Mouse (Mus musculus): ENCODE measurements at regions not wholly inside any gene's neighbourhood (a gene's known extent, or its start where the extent isn't known, plus 50 kb on each side); places are given as distances from the start of the nearest gene placed in this dataset.

- Histone ChIP-seq H3K27ac (peak overlapping the region; percentile 74), H3K9ac (no peak overlapping the region), H3K4me3 (replicated peaks; ENCODE audit: low read length) (no peak overlapping the region), H3K4me1 (replicated peaks; ENCODE audit: control insufficient read depth, insufficient read depth, low read length) (peaks cover 16% of the 10 kb centered on the region; the same call in 1 of the 2 replicates), H3K27me3 (ENCODE audit: control insufficient read depth, insufficient read depth, low read length) (no peaks in the 10 kb centered on the region), H3K36me3 (replicated peaks; ENCODE audit: control insufficient read depth, insufficient read depth) (no peaks in the 10 kb centered on the region), H3K9me3 (ENCODE audit: control insufficient read depth, low read length) (no peaks in the 10 kb centered on the region), H3K4me2 (replicated peaks) (no peak overlapping the region)
- DNase-seq (ENCODE audit: low spot score) = no peak
- ATAC-seq (ENCODE audit: low FRiP score) = no peak
- WGBS = 71% methylated on average over 13 of the region's 13 CpGs
These were observed 359.5 kb downstream of the Ice1 start for GRCm38 (mm10) chr13:70277667-70278591.

GRCm38 (mm10) chr13:70281051-70281847 is 356.2 kb downstream of the Ice1 start:
- H3K4me3 ChIP-seq (replicated peaks; ENCODE audit: low read length) = no peak overlapping the region
- no peaks in the 10 kb centered on the region for H3K27me3 ChIP-seq (ENCODE audit: control insufficient read depth, insufficient read depth, low read length)
- 79% methylated on average over 7 of the region's 7 CpGs for WGBS
- H3K9ac ChIP-seq = no peak overlapping the region
- no peak overlapping the region for H3K27ac ChIP-seq
- DNase-seq (ENCODE audit: low spot score) = no peak
- ATAC-seq (ENCODE audit: low FRiP score) = no peak
- H3K9me3 ChIP-seq (ENCODE audit: control insufficient read depth, low read length) = no peaks in the 10 kb centered on the region
- H3K4me1 ChIP-seq (replicated peaks; ENCODE audit: control insufficient read depth, insufficient read depth, low read length) = peaks cover 21% of the 10 kb centered on the region; the same call in 1 of the 2 replicates
- H3K36me3 ChIP-seq (replicated peaks; ENCODE audit: control insufficient read depth, insufficient read depth) = no peaks in the 10 kb centered on the region
- H3K4me2 ChIP-seq (replicated peaks) = no peak overlapping the region

- H3K4me2 ChIP-seq (replicated peaks) = no peak overlapping the region
- H3K36me3 ChIP-seq (replicated peaks; ENCODE audit: control insufficient read depth, insufficient read depth) = no peaks in the 10 kb centered on the region
- ATAC-seq (ENCODE audit: low FRiP score) (no peak), DNase-seq (ENCODE audit: low spot score) (no peak)
- H3K9ac ChIP-seq = no peak overlapping the region
- no peaks in the 10 kb centered on the region for H3K9me3 ChIP-seq (ENCODE audit: control insufficient read depth, low read length)
- no peak overlapping the region for H3K4me3 ChIP-seq (replicated peaks; ENCODE audit: low read length)
- 30% methylated on average over 4 of the region's 4 CpGs for WGBS
- H3K4me1 ChIP-seq (replicated peaks; ENCODE audit: control insufficient read depth, insufficient read depth, low read length) = peaks cover 19% of the 10 kb centered on the region; the same call in 1 of the 2 replicates
- H3K27ac ChIP-seq = peak overlapping the region; percentile 59
- H3K27me3 ChIP-seq (ENCODE audit: control insufficient read depth, insufficient read depth, low read length) = no peaks in the 10 kb centered on the region
These were observed 354.7 kb downstream of the Ice1 start for GRCm38 (mm10) chr13:70282731-70283130.

- no peaks in the 10 kb centered on the region for H3K27me3 ChIP-seq (ENCODE audit: control insufficient read depth, insufficient read depth, low read length)
- DNase-seq (ENCODE audit: low spot score) (no peak), ATAC-seq (ENCODE audit: low FRiP score) (no peak)
- 24% methylated on average over 5 of the region's 5 CpGs for WGBS
- H3K4me1 ChIP-seq (replicated peaks; ENCODE audit: control insufficient read depth, insufficient read depth, low read length) = 0 out of 2 replicates have a peak, but pooled peaks cover 14% of the 10 kb centered on the region
- H3K4me3 ChIP-seq (replicated peaks; ENCODE audit: low read length) = no peak overlapping the region
- H3K9ac ChIP-seq = no peak overlapping the region
- no peaks in the 10 kb centered on the region for H3K36me3 ChIP-seq (replicated peaks; ENCODE audit: control insufficient read depth, insufficient read depth)
- H3K4me2 ChIP-seq (replicated peaks) = no peak overlapping the region
- peak overlapping the region; percentile 59 for H3K27ac ChIP-seq
- no peaks in the 10 kb centered on the region for H3K9me3 ChIP-seq (ENCODE audit: control insufficient read depth, low read length)
These were observed 354.2 kb downstream of the Ice1 start for GRCm38 (mm10) chr13:70283231-70283630.

GRCm38 (mm10) chr13:70292713-70293112 is 344.7 kb downstream of the Ice1 start:
- H3K36me3 ChIP-seq (replicated peaks; ENCODE audit: control insufficient read depth, insufficient read depth) = no peaks in the 10 kb centered on the region
- H3K27ac ChIP-seq = no peak overlapping the region
- no peak overlapping the region for H3K4me2 ChIP-seq (replicated peaks)
- no peaks in the 10 kb centered on the region for H3K4me1 ChIP-seq (replicated peaks; ENCODE audit: control insufficient read depth, insufficient read depth, low read length)
- no peak overlapping the region for H3K4me3 ChIP-seq (replicated peaks; ENCODE audit: low read length)
- WGBS = 47% methylated on average over 3 of the region's 3 CpGs
- no peaks in the 10 kb centered on the region for H3K27me3 ChIP-seq (ENCODE audit: control insufficient read depth, insufficient read depth, low read length)
- H3K9ac ChIP-seq = no peak overlapping the region
- DNase-seq (ENCODE audit: low spot score) (no peak), ATAC-seq (ENCODE audit: low FRiP score) (no peak)
- no peaks in the 10 kb centered on the region; the same call in 1 of the 2 replicates for H3K9me3 ChIP-seq (ENCODE audit: control insufficient read depth, low read length)

GRCm38 (mm10) chr13:70303953-70304525 is 333.4 kb downstream of the Ice1 start:
- no peak overlapping the region for H3K9ac ChIP-seq
- H3K4me3 ChIP-seq (replicated peaks; ENCODE audit: low read length) = no peak overlapping the region
- H3K4me2 ChIP-seq (replicated peaks) = no peak overlapping the region
- WGBS = 56% methylated on average over 5 of the region's 5 CpGs
- DNase-seq (ENCODE audit: low spot score) (peak; percentile 30), ATAC-seq (ENCODE audit: low FRiP score) (no peak; the same call in 1 of the 2 replicates)
- no peaks in the 10 kb centered on the region for H3K27me3 ChIP-seq (ENCODE audit: control insufficient read depth, insufficient read depth, low read length)
- no peaks in the 10 kb centered on the region for H3K36me3 ChIP-seq (replicated peaks; ENCODE audit: control insufficient read depth, insufficient read depth)
- H3K9me3 ChIP-seq (ENCODE audit: control insufficient read depth, low read length) = no peaks in the 10 kb centered on the region
- H3K27ac ChIP-seq = peak overlapping the region; percentile 54; the same call in 1 of the 2 replicates
- H3K4me1 ChIP-seq (replicated peaks; ENCODE audit: control insufficient read depth, insufficient read depth, low read length) = 0 out of 2 replicates have a peak, but pooled peaks cover 7% of the 10 kb centered on the region

GRCm38 (mm10) chr13:70310516-70310915 is 326.9 kb downstream of the Ice1 start:
- Histone ChIP-seq H3K4me2 (replicated peaks) (no peak overlapping the region), H3K27me3 (ENCODE audit: control insufficient read depth, insufficient read depth, low read length) (no peaks in the 10 kb centered on the region), H3K4me3 (replicated peaks; ENCODE audit: low read length) (no peak overlapping the region), H3K9me3 (ENCODE audit: control insufficient read depth, low read length) (no peaks in the 10 kb centered on the region), H3K4me1 (replicated peaks; ENCODE audit: control insufficient read depth, insufficient read depth, low read length) (peaks cover 13% of the 10 kb centered on the region), H3K36me3 (replicated peaks; ENCODE audit: control insufficient read depth, insufficient read depth) (no peaks in the 10 kb centered on the region), H3K27ac (0 out of 2 replicates have a peak overlapping the region, but pooled peaks have one; percentile 32), H3K9ac (no peak overlapping the region)
- 0 out of 2 replicates have a peak, but pooled peaks have one; percentile 40 for ATAC-seq (ENCODE audit: low FRiP score)
- WGBS = 8% methylated on average over 2 of the region's 2 CpGs
- no peak for DNase-seq (ENCODE audit: low spot score)

- Histone ChIP-seq H3K4me3 (replicated peaks; ENCODE audit: low read length) (no peak overlapping the region), H3K27ac (peak overlapping the region; percentile 32), H3K4me2 (replicated peaks) (peak overlapping the region; percentile 23), H3K9me3 (ENCODE audit: control insufficient read depth, low read length) (no peaks in the 10 kb centered on the region), H3K36me3 (replicated peaks; ENCODE audit: control insufficient read depth, insufficient read depth) (no peaks in the 10 kb centered on the region), H3K9ac (no peak overlapping the region), H3K4me1 (replicated peaks; ENCODE audit: control insufficient read depth, insufficient read depth, low read length) (peaks cover 13% of the 10 kb centered on the region), H3K27me3 (ENCODE audit: control insufficient read depth, insufficient read depth, low read length) (no peaks in the 10 kb centered on the region)
- DNase-seq (ENCODE audit: low spot score) = peak; percentile 56
- 27% methylated on average over 14 of the region's 14 CpGs for WGBS
- no peak for ATAC-seq (ENCODE audit: low FRiP score)
These were observed 326.0 kb downstream of the Ice1 start for GRCm38 (mm10) chr13:70311226-70312055.

Data from hindbrain, embryonic 14.5 days (tissue).